Mouse (Mus musculus): ENCODE measurements around the gene Kcnn3. TPM values are rescaled to one million over a fixed set of nuclear protein-coding genes. Genes with fewer than 3 reads are reported as not detected.

Gene Kcnn3
- total and polyA plus RNA-seq, 2 experiments from 2014 or later: 7.3 to 23.3 TPM

DNA sequence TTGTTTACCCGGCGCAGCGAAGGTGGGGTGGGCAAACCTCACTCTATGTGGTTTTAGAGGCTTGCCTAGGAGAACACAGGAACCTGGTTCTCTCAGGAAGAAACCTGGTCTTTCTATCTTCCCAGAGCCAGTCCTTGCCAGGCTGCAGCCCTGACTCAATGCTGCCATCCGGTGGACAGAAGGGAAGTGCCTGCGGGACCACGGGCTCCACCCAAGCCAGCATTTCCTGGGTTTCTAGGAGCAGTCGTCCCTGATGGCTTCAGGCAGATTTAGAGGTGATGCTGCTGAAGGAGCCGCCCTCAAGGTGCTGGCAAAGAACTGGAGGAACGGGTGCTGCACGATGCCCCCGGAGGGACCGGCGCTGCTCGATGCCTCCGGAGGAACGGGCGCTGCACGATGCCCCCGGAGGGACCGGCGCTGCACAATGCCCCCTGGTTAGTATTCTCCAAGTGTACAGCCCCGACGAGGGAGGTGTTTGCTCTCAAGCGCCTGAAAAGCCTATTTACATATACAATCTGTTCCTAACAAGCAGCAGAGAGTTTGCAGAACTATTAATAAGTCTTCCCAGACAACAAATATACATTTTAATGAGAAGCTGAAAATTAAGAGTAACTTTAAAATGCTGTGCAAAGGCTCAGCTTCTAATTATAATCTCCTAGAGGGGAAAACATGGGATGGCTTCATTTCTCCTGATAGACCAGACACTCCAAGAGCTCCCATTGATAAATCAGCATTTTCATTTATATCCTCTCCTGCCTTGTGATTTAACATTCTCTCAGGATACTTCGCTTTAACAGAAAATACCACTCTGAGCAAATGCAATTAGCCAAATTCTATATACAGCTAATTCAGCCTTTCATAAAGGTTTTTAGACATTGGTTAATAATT lies 169.0 kb downstream of the Kcnn3 start:
- H3K4me3 ChIP-seq (ENCODE audit: low read depth, low read length): peak overlapping the region; percentile 42
- H3K27me3 ChIP-seq (ENCODE audit: insufficient read depth, low read length): no peaks in the 10 kb centered on the region
- peak; percentile 100 for TF ChIP-seq CTCF (IDR thresholded peaks at IDR 0.05)
- DNase-seq (ENCODE audit: low spot score) (peak; percentile 90), ATAC-seq (ENCODE audit: low FRiP score) (peak; percentile 87)
- H3K9ac ChIP-seq (replicated peaks; ENCODE audit: low read length, poor library complexity, severe bottlenecking): peak overlapping the region; percentile 66
- H3K4me1 ChIP-seq (ENCODE audit: insufficient read depth, low read length): 0 out of 2 replicates have a peak, but pooled peaks cover 3% of the 10 kb centered on the region
- peak overlapping the region; percentile 72 for H3K27ac ChIP-seq (ENCODE audit: low read depth, low read length)
- no peaks in the 10 kb centered on the region for H3K9me3 ChIP-seq (ENCODE audit: low read length)
- WGBS: 3% methylated on average over 25 of the region's 25 CpGs
- peak overlapping the region; percentile 58 for H3K4me2 ChIP-seq (ENCODE audit: low read depth, low read length, poor library complexity, severe bottlenecking)
- no peaks in the 10 kb centered on the region for H3K36me3 ChIP-seq (ENCODE audit: insufficient read depth, low read length)

DNA sequence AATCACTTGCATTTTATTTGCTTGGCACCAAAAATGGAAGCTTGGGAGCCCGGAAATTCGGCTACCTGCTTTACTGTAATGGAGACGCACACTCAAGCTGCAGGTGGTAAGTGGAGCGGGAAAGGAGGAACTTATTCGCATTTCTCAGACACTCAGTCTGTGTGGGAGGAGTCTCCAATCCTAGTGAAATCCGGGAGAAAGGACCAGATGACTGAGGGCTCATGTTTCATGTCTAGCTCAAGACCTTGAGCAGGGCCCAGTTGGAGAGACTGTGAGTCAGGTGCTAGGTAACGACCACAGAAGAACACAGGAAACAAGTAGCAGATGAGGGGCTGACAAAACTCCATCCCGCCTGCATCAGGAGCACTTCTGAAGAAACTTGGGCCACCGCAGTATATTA lies 171.8 kb downstream of the Kcnn3 start:
- no peak for ATAC-seq (ENCODE audit: low FRiP score)
- Histone ChIP-seq H3K27me3 (ENCODE audit: insufficient read depth, low read length) (no peaks in the 10 kb centered on the region), H3K27ac (ENCODE audit: low read depth, low read length) (no peak overlapping the region), H3K4me1 (ENCODE audit: insufficient read depth, low read length) (0 out of 2 replicates have a peak, but pooled peaks cover 3% of the 10 kb centered on the region), H3K4me2 (ENCODE audit: low read depth, low read length, poor library complexity, severe bottlenecking) (no peak overlapping the region), H3K36me3 (ENCODE audit: insufficient read depth, low read length) (no peaks in the 10 kb centered on the region), H3K9me3 (ENCODE audit: low read length) (no peaks in the 10 kb centered on the region), H3K9ac (replicated peaks; ENCODE audit: low read length, poor library complexity, severe bottlenecking) (no peak overlapping the region), H3K4me3 (ENCODE audit: low read depth, low read length) (no peak overlapping the region)
- no peak for DNase-seq (ENCODE audit: low spot score)
- TF ChIP-seq CTCF (IDR thresholded peaks at IDR 0.05): no peak
- WGBS: 82% methylated on average over 9 of the region's 9 CpGs

GRCm38 (mm10) chr3:89696152-89696821 lies 176.3 kb downstream of the Kcnn3 start:
- no peak for TF ChIP-seq CTCF (IDR thresholded peaks at IDR 0.05)
- no peaks in the 10 kb centered on the region for H3K9me3 ChIP-seq (ENCODE audit: low read length)
- H3K9ac ChIP-seq (replicated peaks; ENCODE audit: low read length, poor library complexity, severe bottlenecking): no peak overlapping the region
- peak overlapping the region; percentile 55; the same call in 1 of the 2 replicates for H3K27ac ChIP-seq (ENCODE audit: low read depth, low read length)
- no peak overlapping the region for H3K4me3 ChIP-seq (ENCODE audit: low read depth, low read length)
- DNase-seq (ENCODE audit: low spot score) (peak; percentile 51), ATAC-seq (ENCODE audit: low FRiP score) (peak; percentile 73; the same call in 1 of the 2 replicates)
- 50% methylated on average over 12 of the region's 12 CpGs for WGBS
- H3K4me2 ChIP-seq (ENCODE audit: low read depth, low read length, poor library complexity, severe bottlenecking): peak overlapping the region; percentile 4; the same call in 1 of the 2 replicates
- H3K36me3 ChIP-seq (ENCODE audit: insufficient read depth, low read length): no peaks in the 10 kb centered on the region
- no peaks in the 10 kb centered on the region for H3K4me1 ChIP-seq (ENCODE audit: insufficient read depth, low read length)
- no peaks in the 10 kb centered on the region for H3K27me3 ChIP-seq (ENCODE audit: insufficient read depth, low read length)

- H3K9me3 ChIP-seq (ENCODE audit: low read length): no peaks in the 10 kb centered on the region
- no peak overlapping the region for H3K4me3 ChIP-seq (ENCODE audit: low read depth, low read length)
- H3K27ac ChIP-seq (ENCODE audit: low read depth, low read length): no peak overlapping the region
- H3K4me2 ChIP-seq (ENCODE audit: low read depth, low read length, poor library complexity, severe bottlenecking): no peak overlapping the region
- no peaks in the 10 kb centered on the region for H3K4me1 ChIP-seq (ENCODE audit: insufficient read depth, low read length)
- DNase-seq (ENCODE audit: low spot score): no peak
- 89% methylated on average over 1 of the region's 1 CpGs for WGBS
- no peak overlapping the region for H3K9ac ChIP-seq (replicated peaks; ENCODE audit: low read length, poor library complexity, severe bottlenecking)
- ATAC-seq (ENCODE audit: low FRiP score): no peak
- no peaks in the 10 kb centered on the region for H3K36me3 ChIP-seq (ENCODE audit: insufficient read depth, low read length)
- no peaks in the 10 kb centered on the region for H3K27me3 ChIP-seq (ENCODE audit: insufficient read depth, low read length)
- no peak for TF ChIP-seq CTCF (IDR thresholded peaks at IDR 0.05)
Observed at GRCm38 (mm10) chr3:89698958-89699357, 179.0 kb downstream of the Kcnn3 start.

- TF ChIP-seq CTCF (IDR thresholded peaks at IDR 0.05): no peak
- WGBS: 79% methylated on average over 11 of the region's 11 CpGs
- H3K27ac ChIP-seq (ENCODE audit: low read depth, low read length): no peak overlapping the region
- no peak overlapping the region for H3K4me2 ChIP-seq (ENCODE audit: low read depth, low read length, poor library complexity, severe bottlenecking)
- no peaks in the 10 kb centered on the region for H3K27me3 ChIP-seq (ENCODE audit: insufficient read depth, low read length)
- ATAC-seq (ENCODE audit: low FRiP score) (no peak), DNase-seq (ENCODE audit: low spot score) (peak; percentile 12)
- no peaks in the 10 kb centered on the region for H3K4me1 ChIP-seq (ENCODE audit: insufficient read depth, low read length)
- H3K9ac ChIP-seq (replicated peaks; ENCODE audit: low read length, poor library complexity, severe bottlenecking): no peak overlapping the region
- no peak overlapping the region for H3K4me3 ChIP-seq (ENCODE audit: low read depth, low read length)
- no peaks in the 10 kb centered on the region for H3K36me3 ChIP-seq (ENCODE audit: insufficient read depth, low read length)
- H3K9me3 ChIP-seq (ENCODE audit: low read length): no peaks in the 10 kb centered on the region
Observed at GRCm38 (mm10) chr3:89700461-89700860, 180.5 kb downstream of the Kcnn3 start.

GRCm38 (mm10) chr3:89703596-89703995 lies 183.6 kb downstream of the Kcnn3 start:
- no peak overlapping the region for H3K27ac ChIP-seq (ENCODE audit: low read depth, low read length)
- no peak for DNase-seq (ENCODE audit: low spot score)
- H3K4me1 ChIP-seq (ENCODE audit: insufficient read depth, low read length): no peaks in the 10 kb centered on the region
- no peaks in the 10 kb centered on the region for H3K9me3 ChIP-seq (ENCODE audit: low read length)
- no peak for TF ChIP-seq CTCF (IDR thresholded peaks at IDR 0.05)
- 37% methylated on average over 3 of the region's 3 CpGs for WGBS
- no peak overlapping the region for H3K4me3 ChIP-seq (ENCODE audit: low read depth, low read length)
- H3K9ac ChIP-seq (replicated peaks; ENCODE audit: low read length, poor library complexity, severe bottlenecking): no peak overlapping the region
- H3K4me2 ChIP-seq (ENCODE audit: low read depth, low read length, poor library complexity, severe bottlenecking): no peak overlapping the region
- no peaks in the 10 kb centered on the region for H3K36me3 ChIP-seq (ENCODE audit: insufficient read depth, low read length)
- ATAC-seq (ENCODE audit: low FRiP score): no peak
- H3K27me3 ChIP-seq (ENCODE audit: insufficient read depth, low read length): no peaks in the 10 kb centered on the region
